Mouse (Mus musculus) kidney, adult 11 months (tissue): ENCODE measurements around the gene Spi1.
"Not testable (repeated sequence)": the region's sequence is repeated elsewhere in the genome, so short reads cannot be mapped to it uniquely, and the experiment has no call there.

Experiments used
- DNase-seq: peaks from one replicate; pipeline ENCODE4 v3.0.0; 2022

The Spi1 gene

DNA sequence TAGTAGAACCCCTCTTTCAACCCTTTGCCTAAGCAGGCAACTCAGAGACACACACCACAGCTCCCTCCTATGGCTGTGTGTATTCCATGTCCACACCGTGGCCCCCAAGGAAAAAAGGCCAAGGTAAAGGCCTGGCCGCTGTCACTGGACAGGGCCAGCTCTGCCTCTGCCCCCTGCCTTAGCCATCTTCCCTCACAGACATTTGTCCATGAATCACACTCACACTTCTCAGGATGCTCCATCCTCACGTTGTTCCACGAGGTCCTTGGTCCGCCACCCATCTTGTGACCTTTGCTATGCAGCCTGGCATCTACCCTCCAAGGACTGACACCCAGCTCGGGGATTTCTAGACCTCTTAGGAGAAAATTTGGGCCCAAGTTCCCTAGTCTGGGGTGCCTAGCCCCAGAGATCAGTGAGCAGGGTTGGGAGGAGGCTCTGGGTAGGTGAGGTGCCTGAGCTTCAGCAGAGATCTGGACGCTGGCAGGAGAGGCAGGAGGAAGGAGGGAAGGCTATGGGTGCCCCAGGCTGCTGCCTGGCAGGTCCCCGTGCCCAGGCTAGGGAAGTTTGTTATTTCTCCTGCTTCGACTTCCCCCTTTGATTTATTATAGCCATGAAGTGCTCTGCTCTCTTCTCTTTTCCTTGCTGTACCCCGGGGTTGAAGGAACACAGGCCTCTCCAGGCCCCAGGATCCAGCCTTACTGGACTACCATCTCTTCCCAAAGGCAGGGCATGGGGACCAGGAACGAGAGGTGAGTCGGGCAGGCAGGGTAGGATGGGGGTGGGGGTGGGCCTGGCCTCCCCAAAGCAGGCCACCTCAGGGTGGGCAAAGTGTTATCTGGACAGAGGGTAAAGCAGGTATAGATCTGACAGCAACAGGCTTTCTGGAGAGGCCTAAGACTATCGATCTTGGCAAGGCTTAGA, at the start of gene Spi1:
Gene Spi1, plus strand, starts transcription at position 616 of the 921 bp plus-strand sequence.
- DNase-seq = no peak

DNA sequence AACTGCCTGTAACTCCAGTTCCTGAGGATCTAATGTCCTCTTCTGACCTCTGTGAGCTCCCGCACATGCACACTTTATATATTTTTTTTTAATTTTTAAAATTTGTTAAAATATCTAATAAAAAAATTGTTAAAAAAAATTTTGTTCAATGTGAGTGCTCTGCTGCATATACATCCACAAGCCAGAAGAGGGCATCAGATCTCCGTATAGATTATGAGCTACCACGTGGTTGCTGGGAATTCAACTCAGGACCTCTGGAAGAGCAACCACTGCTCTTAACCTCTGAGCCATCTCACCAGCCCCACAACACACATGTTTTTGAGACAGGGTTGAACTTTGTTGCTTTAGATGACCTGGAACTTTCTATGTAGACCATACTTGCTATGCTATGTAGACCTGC, 49.2 kb upstream of the Spi1 start:
- no peak for DNase-seq

GRCm38 (mm10) chr2:91035385-91035784, 46.8 kb upstream of the Spi1 start, which contains the start of gene Rapsn:
Gene Rapsn (plus strand): TSS chr2:91035620.
- DNase-seq = peak; percentile 78

GRCm38 (mm10) chr2:91041786-91042185, 40.4 kb upstream of the Spi1 start:
- no peak for DNase-seq

GRCm38 (mm10) chr2:91042651-91043398, 39.4 kb upstream of the Spi1 start:
- no peak for DNase-seq

DNA sequence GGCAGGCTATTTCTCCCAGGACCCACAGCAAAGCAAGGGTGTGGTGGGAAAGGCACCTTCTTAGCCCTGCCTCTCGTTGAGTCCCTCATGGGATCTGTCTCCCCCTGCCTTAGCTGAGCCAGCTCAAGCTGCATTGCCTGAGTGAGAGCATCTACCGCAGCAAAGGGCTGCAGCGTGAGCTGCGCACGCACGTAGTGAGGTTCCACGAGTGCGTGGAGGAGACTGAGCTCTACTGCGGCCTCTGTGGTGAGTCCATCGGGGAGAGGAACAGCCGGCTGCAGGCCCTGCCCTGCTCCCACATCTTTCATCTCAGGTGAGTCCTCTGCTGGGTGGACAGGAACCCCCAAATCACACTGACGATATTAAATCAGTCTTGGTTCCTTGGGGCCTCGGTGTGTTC, 37.5 kb upstream of the Spi1 start:
- DNase-seq = no peak

- DNase-seq = not testable (repeated sequence)
These were observed 36.4 kb upstream of the Spi1 start for GRCm38 (mm10) chr2:91045805-91046204.

- peak; percentile 54 for DNase-seq
These were observed 34.8 kb upstream of the Spi1 start for GRCm38 (mm10) chr2:91047359-91047758.

GRCm38 (mm10) chr2:91051917-91052316, 30.3 kb upstream of the Spi1 start:
- no peak for DNase-seq

GRCm38 (mm10) chr2:91052752-91053151, 29.4 kb upstream of the Spi1 start:
- no peak for DNase-seq

DNA sequence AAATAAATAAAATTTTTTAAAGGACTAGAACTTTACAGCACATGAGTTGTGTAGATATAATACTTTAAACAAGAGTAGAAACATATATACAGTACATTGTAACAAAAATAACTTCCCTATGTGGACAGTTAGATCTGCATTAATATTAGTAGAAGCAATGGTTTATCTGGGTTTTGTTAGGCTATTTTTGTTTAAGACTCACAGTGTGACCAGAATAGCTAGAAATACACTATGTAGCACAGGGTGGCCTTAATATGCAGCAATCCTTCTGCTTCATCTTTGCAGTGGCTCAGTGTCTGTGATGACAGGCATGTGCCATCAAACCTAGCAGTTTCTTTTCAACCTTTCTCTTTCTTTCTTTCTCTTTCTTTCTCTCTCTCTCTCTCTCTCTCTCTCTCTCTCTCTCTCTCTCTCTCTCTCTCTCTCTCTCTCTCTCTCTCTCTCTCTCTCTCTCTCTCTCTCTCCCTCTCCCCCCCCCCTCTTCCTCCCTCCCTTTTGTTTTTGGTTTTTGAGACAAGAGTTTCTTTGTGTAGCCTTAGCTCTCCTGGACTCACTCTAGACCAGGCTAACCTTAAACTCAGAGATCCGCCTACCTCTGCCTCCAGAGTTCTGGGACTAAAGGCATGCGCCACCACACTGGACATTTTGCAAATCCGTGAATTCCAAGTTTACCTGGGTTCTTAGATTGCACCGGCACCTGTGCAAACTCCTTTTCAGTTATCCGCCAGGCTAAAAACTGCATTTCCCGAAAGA, 28.8 kb upstream of the Spi1 start:
- DNase-seq = no peak

- peak; percentile 94 for DNase-seq
These were observed 28.2 kb upstream of the Spi1 start, which contains the start of gene Psmc3 for GRCm38 (mm10) chr2:91053934-91054382. Gene Psmc3 (plus strand): TSS chr2:91054009.

DNA sequence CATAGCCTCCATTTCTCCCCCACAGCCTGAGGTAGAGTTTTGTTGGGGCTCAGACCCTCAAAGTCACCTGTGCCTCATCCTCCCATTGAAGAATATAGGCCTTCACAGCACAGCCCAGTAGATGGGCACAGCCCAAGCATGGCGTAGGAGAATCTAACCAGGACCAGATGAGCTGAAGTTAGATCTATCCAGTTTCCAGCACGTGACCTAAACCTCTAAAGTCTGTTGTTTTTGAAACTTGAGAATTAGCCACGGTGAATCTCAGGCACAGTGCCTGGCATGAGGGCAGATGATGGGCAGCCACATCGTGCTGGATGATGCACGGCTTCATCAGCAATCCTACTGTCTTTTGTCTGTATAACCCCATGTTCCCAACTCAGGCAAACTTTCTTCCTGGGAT, 23.8 kb upstream of the Spi1 start:
- DNase-seq = no peak

DNA sequence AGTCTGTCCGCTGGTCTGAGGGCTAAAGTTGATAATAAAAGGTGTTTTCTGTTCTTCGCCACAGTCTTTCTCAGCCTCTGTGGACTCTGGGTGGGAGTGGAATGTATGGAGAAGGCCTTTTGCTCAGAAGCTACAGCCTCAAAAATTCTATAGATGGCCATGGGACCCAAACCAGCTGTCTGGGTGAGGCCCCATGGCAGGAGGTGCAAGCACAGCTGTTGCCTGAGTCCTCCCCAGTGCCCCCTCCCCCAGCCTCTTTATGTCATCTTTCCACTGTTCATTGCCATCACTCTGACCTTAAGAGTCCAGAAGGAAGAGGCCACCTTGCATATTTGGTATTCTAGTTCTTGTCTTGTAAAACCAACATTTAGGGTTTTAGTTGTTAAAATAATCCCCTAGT, 22.8 kb upstream of the Spi1 start:
- DNase-seq = no peak

- no peak for DNase-seq
These were observed 21.4 kb upstream of the Spi1 start for GRCm38 (mm10) chr2:91060544-91061355.

DNA sequence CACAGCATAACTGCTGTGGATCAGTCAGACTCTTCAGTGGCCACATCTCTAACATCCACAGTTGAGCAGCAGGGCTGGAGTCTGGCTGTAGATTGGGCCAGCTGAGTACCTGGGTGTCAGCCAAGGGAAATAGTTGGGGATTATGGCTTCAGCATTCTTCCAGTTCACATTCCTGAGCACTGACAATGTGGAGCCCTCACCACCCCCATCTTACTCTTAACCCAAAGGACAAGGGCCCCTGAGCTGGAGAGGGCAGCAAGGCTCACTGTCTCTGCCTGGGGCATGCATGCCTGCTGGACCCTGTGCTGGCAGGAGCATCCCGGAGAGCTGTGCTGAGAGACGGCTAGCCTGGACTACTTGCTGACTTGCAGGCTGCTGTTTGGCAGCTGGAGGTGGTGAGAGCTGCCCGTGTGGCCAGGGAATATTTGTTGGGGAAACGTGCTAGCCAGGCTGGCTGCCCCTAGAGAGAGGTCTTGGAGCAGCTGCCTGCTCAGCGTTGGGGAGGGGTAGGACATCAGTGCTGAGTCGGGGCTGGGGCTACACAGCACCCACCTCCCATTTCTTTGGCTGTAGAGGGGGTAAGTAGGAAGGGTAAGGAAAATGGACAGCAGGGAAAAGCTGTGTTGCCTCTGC, 20.2 kb upstream of the Spi1 start:
- peak; percentile 69 for DNase-seq

DNA sequence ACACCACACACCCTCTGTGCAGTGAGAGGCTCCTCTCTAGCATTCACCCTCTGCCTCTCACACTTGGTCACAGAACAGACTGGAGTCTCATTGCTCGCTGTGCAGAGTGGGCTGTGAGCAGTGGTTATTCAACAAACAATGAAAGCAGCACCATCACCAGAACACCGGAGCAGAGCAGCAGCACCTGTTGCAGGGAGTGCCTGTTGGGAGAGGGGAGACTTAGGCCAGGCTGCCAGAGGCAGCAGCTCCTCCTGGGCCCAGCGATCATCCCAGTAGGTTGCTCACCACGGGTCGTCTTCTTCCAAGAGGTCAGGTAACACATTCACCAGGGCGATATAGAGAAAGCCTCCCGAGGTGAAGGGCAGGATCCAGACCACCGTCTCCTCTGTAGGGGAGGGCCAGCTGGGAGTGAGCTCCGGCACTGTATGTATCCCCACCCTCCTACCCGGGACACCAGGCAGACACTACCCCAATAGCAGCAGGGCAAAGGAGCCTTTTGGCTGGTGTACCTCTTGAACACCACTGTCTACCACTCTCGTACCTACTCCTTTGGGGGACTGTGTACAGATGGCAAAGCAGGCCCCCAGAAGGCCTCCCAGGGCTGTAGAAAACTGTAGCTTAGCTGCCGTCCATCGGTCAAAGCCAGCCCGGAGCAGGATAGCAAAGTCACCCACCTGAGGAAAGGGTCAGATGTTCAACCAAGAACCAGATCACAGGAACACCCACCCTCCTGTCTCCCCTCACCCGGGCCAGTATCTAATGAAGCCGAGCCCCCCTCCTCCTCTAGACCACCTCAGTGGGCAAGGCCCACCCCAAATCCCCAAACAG, 19.2 kb upstream of the Spi1 start:
- no peak for DNase-seq

DNA sequence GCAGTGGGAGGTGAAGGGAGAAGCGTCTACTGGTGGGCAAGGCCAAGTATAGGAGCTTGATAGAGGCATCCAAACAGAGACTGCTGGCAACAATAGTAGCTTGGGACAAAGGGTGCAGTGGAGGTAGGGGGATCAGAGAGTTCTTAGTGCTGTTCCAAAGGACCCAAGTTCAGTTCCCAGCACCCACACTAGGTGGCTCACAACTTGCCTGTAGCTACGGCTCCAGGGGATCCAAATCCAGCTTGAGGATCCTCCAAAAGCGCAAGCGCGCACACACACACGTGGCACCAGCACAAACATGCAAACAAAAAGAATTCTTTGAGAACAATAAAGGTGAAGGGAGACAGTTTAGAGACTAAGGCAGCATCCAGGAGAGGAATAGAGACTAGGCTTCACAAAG, 18.0 kb upstream of the Spi1 start:
- DNase-seq = no peak

DNA sequence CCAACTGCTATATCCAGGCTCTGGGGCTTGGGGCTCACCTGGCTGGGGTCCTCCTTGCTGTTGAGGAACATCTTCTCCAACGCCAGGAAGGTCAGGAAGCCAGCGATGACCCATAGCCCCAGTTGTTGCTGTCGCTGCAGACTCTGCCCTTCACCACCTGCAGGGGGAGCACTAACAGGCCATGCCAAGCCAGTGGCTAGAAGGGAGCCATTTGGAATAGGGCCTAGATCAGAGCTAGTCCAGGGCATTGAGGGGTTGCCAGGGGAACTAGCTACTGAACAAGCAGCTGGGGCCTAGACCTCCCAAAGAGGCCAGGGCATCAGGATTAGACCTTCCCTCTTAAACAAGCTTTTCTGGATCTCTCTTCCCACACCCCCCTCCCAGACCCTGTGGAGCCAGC, 16.6 kb upstream of the Spi1 start:
- DNase-seq = peak; percentile 43

- no peak for DNase-seq
These were observed 15.7 kb upstream of the Spi1 start for GRCm38 (mm10) chr2:91066455-91066854.
